Mouse (Mus musculus): ENCODE measurements at regions not wholly inside any gene's neighbourhood (a gene's known extent, or its start where the extent isn't known, plus 50 kb on each side); places are given as distances from the start of the nearest gene placed in this dataset.

- DNase-seq (ENCODE audit: low spot score) = no peak
Observed at GRCm38 (mm10) chr4:62809048-62809447, 156.3 kb upstream of the Zfp618 start.

GRCm38 (mm10) chr4:62819889-62820288 lies 145.5 kb upstream of the Zfp618 start:
- DNase-seq (ENCODE audit: low spot score) = no peak

GRCm38 (mm10) chr4:62821288-62821687 lies 144.1 kb upstream of the Zfp618 start:
- no peak for DNase-seq (ENCODE audit: low spot score)

DNA sequence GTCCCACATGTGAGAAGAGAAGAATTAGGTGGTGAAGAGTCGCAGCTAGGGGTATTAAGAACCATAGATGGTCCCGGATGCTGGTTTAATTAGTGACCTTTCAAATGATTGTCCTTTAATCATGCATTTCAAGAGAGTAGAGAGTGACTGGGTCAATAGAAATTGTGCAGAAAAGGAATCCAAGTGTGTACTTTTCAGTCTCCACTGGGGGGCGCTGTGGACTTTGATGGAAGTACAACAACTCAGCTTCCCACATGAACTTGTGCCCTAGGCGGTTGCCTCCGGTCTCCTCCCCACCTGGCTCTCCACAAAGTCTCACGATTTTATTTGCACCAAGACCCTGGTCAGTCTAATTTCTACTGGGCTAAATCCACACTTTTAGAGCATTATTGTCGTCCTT lies 142.8 kb upstream of the Zfp618 start:
- DNase-seq (ENCODE audit: low spot score) = no peak

- DNase-seq (ENCODE audit: low spot score) = no peak
Observed at GRCm38 (mm10) chr4:62823082-62823481, 142.3 kb upstream of the Zfp618 start.

- DNase-seq (ENCODE audit: low spot score) = no peak
Observed at GRCm38 (mm10) chr4:62823555-62824250, 141.7 kb upstream of the Zfp618 start.

- no peak for DNase-seq (ENCODE audit: low spot score)
Observed at GRCm38 (mm10) chr4:62824581-62824980, 140.8 kb upstream of the Zfp618 start.

DNA sequence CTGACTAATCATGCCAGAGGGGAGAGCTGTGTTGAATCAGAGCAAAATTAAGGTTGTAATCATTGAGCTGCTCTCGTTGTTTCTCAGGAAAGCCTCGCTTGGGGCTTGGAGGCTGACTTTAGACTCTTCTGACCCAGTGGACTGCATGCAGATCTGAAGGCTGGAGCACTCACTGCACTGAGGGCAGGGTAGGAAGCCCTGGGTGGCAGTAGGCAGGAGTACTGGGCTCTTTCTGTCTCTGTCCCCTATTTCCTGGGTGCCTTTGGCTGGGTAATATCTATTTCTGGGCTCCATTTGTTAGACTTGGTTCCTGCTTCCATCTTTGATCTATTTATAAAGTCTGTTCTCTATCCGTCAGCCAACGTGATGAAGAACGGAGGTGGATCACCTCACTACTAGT lies 140.1 kb upstream of the Zfp618 start:
- no peak for DNase-seq (ENCODE audit: low spot score)

DNA sequence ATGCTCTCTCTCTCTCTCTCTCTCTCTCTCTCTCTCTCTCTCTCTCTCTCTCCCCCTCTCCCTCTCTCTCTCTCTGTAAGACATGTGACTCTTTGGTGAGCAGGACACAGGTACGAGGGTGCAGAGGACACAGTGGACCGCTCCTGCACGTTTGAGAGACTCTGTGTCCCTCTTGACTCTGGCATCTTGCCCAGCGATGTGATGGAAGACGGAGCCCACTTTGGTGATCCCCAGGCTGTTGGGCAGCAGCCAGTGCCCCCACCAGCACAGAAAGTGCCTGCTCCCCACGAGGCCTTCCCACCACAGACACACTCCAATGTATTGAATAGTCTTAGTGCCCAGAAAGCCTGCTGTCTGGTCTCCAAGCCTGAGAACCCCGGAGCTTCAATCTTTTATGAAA lies 136.4 kb upstream of the Zfp618 start:
- no peak for DNase-seq (ENCODE audit: low spot score)

- DNase-seq (ENCODE audit: low spot score) = peak; percentile 8
Observed at GRCm38 (mm10) chr4:62833944-62834343, 131.4 kb upstream of the Zfp618 start.

DNA sequence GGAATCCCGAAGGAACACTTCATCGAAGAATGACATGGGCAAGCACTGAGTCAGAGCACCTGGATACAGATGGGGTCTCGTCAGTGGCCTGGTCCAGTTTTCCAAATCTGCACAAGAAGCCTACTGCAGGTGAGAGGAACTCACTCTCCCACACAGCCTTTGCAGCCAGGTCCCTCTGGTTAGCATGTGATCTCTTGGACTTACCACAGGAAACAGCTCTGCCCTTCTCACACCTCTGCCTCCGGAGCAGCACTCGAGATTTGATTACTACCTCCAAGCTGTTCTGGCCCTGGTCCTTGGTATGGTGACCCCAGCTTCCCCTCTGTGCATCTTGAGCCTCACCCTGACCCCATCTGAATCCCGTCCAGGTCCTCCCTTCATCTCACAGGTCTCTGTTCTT lies 128.5 kb upstream of the Zfp618 start:
- no peak for DNase-seq (ENCODE audit: low spot score)

GRCm38 (mm10) chr4:62850526-62850925 lies 114.8 kb upstream of the Zfp618 start:
- DNase-seq (ENCODE audit: low spot score) = no peak

DNA sequence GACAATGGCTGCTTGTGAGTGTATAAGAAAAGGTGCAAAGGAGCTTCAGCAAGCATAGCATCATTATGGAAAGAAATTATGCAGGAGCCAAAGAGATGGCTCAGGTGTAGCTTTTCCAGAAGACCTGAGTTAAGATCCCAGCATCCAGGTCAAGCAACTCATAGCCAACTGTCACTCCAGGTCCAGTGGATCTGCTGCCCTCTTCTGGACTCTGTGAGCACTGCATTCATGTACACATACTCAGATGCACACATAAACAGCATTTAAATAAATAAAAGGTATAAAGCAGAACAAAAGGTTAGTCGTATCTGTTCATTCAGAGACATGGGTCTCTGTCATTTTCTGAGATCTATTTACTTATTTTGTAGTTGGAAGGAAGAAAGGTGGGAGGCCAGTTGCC lies 112.0 kb upstream of the Zfp618 start:
- DNase-seq (ENCODE audit: low spot score) = no peak

DNA sequence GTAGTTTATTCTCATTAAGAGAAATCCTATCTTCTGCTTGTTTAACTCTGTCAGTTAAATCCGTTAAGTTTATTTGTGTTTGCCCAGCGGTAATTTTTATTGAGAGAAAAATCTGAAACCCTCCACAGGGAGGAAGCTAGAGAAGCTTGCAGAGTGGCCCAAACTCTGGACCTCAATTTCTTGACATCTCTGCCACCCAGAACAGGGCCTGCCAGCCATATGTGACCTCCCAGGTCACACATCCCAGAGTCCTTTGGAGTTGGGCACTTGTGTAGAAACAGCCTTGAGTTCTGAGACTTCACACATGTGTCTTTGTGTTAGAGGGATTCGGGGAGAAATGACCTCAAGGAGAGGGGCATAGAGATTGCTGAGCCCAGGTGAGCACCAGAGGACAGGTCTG lies 109.0 kb upstream of the Zfp618 start:
- no peak for DNase-seq (ENCODE audit: low spot score)

- no peak for DNase-seq (ENCODE audit: low spot score)
Observed at GRCm38 (mm10) chr4:62862756-62863155, 102.6 kb upstream of the Zfp618 start.

- DNase-seq (ENCODE audit: low spot score) = no peak
Observed at GRCm38 (mm10) chr4:62870391-62870983, 94.9 kb upstream of the Zfp618 start.

DNA sequence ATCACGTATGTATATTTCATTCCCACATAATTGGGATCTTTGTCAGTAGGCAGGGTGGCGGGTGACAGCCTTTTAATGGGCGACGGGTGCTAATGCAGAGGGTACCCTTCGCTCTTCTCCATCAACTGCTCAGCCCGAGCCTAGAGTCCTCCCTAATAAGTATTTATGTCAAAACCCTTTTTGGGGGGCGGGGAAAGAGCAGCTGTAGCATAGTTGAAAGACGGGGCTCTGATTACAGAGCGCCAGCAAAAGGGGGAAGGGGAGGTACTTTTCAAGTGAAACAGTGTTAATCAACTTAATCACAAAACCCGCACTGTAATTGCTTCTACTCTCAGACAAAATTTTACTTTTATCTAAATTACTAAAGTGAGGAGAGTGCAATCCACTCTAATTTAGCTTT lies 92.8 kb upstream of the Zfp618 start:
- no peak for DNase-seq (ENCODE audit: low spot score)

DNA sequence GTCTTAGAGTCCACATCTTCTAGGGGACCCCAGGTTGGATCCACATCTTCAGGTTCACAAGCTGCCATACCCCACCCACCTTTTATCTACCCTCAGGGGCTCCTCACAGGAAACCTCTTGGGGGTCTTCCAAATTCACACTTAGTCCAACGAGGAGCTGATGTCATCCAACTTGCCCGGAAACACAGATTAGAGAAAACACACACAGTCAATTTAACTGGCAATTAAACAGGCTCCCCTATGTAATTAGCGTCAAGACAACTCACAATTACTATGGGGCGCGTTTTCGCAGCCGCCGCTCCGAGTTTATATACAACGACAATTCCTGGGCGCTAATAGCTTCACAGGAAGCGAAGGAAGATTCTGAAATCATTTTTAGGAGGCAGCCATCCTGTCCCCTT lies 91.4 kb upstream of the Zfp618 start:
- DNase-seq (ENCODE audit: low spot score) = no peak

DNA sequence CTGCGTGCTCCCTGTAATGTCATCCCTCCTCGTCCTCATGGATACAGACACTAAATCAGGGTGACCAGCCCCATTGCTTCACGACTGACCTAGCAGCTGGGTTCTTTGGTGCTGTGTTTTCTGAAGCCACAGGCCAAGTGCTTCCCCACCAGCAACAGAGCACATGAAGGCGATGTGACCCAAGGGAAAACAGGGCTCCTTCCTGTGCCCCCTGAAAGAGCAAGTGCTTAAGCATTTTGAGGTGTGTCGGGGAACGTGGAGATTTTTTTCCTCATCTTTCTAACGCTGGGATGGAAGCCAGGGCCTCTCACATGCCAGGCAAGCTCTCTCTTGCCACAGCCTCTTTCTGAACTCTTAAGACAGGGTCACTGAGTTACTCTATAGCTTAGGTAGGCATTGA lies 87.3 kb upstream of the Zfp618 start:
- DNase-seq (ENCODE audit: low spot score) = no peak

DNA sequence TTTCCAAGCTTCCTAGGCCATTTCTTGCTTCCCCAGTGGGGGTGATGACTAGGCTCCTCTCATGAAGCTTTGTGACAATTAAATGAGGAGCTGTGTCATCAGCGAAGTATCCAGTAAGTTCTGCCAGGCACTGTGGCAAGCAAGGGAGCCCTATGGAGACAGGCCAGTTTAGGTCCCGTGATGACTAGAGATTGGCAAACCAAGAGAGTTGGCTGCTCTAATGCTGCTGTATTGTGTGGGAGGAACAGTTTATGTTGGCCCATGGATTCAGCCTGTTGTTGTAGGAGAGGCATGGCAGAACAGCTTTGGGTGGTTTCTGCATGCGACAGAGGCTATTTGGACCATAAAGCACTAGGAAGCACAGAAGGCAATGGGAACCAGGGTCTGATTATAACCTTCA lies 86.4 kb upstream of the Zfp618 start:
- DNase-seq (ENCODE audit: low spot score) = no peak

DNA sequence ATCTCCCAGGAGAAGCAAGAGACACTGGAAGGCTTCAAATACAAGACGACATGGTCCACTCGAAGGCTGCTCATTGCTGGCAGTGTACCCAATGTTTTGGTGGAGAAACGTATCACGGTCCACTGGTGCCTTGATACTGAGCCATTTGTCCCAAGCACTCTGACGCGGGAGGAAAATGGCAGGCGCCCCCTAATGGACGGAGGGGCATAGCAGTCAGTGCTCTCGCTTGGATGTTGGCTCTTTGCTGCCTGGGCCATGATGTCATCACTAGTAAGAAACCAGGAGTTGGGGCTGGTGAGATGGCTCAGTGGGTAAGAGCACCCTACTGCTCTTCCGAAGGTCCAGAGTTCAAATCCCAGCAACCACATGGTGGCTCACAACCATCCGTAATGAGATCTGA lies 83.5 kb upstream of the Zfp618 start:
- DNase-seq (ENCODE audit: low spot score) = no peak

DNA sequence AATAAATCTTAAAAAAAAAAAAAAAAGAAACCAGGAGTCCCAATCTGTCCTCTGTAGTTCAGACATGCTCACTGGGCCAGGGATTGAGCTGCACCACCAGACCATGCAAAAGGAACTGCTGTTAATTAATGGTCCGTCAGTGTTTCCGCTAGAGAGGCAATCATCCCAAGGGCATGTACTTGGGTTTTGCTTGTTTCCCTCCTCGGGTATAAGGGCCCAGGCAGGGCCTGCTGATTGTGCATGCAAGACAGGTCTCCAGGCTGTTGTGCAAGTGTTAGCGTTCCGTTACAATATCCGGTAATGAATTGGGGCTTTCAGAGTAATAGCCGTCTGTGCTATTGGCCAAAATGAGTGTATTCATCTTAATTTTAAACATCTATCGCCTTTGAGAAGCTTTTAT lies 83.1 kb upstream of the Zfp618 start:
- DNase-seq (ENCODE audit: low spot score) = no peak

GRCm38 (mm10) chr4:62888736-62889135 lies 76.6 kb upstream of the Zfp618 start:
- no peak for DNase-seq (ENCODE audit: low spot score)

GRCm38 (mm10) chr4:62889708-62890107 lies 75.7 kb upstream of the Zfp618 start:
- DNase-seq (ENCODE audit: low spot score) = no peak
